Mouse (Mus musculus) small intestine, adult 2 months (tissue): Measurements from ENCODE around the gene Cmtm2b.

ENCODE experiments used
- CTCF ChIP-seq: fragments of 200-500 bp; IDR thresholded peaks from 2 replicates; pipeline ENCODE4 v1.5.1; 2012; ENCODE audit warnings: low read depth, mild to moderate bottlenecking, control low read depth, inconsistent platforms, low read length, moderate library complexity, mixed read lengths; ENCODE audit not compliant: insufficient replicate concordance, insufficient read length; ENCODE audit errors: extremely low read depth
- POLR2A ChIP-seq: fragments of 200-500 bp; IDR thresholded peaks from 2 replicates; pipeline ENCODE4 v1.6.1; 2012; ENCODE audit warnings: low read depth, mild to moderate bottlenecking, control low read depth, inconsistent platforms, low read length, moderate library complexity

GRCm38 (mm10) chr8:104333786-104334185 lies 11.8 kb downstream of the Cmtm2b start:
- TF ChIP-seq CTCF (no peak), POLR2A (no peak)
